Mouse (Mus musculus) spleen, adult 2 months (tissue): ENCODE measurements around the gene Gnpat. TPM values are rescaled to one million over a fixed set of nuclear protein-coding genes. Genes with fewer than 3 reads are reported as not detected.

Experiments
- DNase-seq, 2 experiments: peaks; one replicate each; pipeline versions ENCODE4 v3.0.0 to v3.0.0-alpha.2; 2012 to 2021; ENCODE audit warnings: low spot score in 2 of 2, low read depth in 1 of 2
- H3K27ac ChIP-seq: fragments of 200-500 bp; 2 replicates; pipeline ENCODE4 v1.5.1; 2012; ENCODE audit warnings: low read length, inconsistent platforms; ENCODE audit not compliant: insufficient read depth
- H3K27me3 ChIP-seq: fragments of 200-500 bp; 2 replicates; pipeline ENCODE4 v1.6.1; 2012; ENCODE audit warnings: mild to moderate bottlenecking, moderate library complexity, low read length, inconsistent platforms; ENCODE audit not compliant: control insufficient read depth, insufficient read depth
- H3K36me3 ChIP-seq: fragments of 200-500 bp; 2 replicates; pipeline ENCODE4 v1.6.1; 2012; ENCODE audit warnings: mild to moderate bottlenecking, low read length, inconsistent platforms; ENCODE audit not compliant: control insufficient read depth, insufficient read depth
- H3K4me1 ChIP-seq: fragments of 200-500 bp; 2 replicates; pipeline ENCODE4 v1.6.1; 2011; ENCODE audit warnings: inconsistent platforms; ENCODE audit not compliant: control insufficient read depth, insufficient read depth, insufficient read length
- H3K4me3 ChIP-seq: fragments of 200-500 bp; 2 replicates; pipeline ENCODE4 v1.5.1; 2011; ENCODE audit warnings: mild to moderate bottlenecking, inconsistent platforms; ENCODE audit not compliant: insufficient read depth, insufficient read length; ENCODE audit errors: extremely low read depth
- CTCF ChIP-seq: fragments of 200-500 bp; IDR thresholded peaks from 2 replicates; pipeline ENCODE4 v1.5.1; 2011; ENCODE audit warnings: mild to moderate bottlenecking, inconsistent platforms; ENCODE audit not compliant: insufficient read depth, insufficient read length, insufficient replicate concordance; ENCODE audit errors: extremely low read depth
- POLR2A ChIP-seq: fragments of 200-500 bp; IDR thresholded peaks from 2 replicates; pipeline ENCODE4 v1.6.1; 2011; ENCODE audit warnings: low read depth, low read length, inconsistent platforms
- WGBS: fragments of 180-500 bp; shearing (Covaris S2); methylation state at CpG from one replicate; pipeline ENCODE4 v1.1.7; 2018; 5-methylcytosine and 5-hydroxymethylcytosine counted together
- polyA plus RNA-seq: library from polyadenylated mRNA; depleted of rRNA; stranded (reverse); fragments of >200 nt; gene quantifications from 2 replicates; pipeline ENCODE4 v1.2.3, GENCODE M21; 2012

Gene Gnpat
- polyA plus RNA-seq, 1 experiment: 36.0 TPM

- 5% methylated on average over 31 of the region's 31 CpGs for whole genome bisulfite sequencing
- peaks cover 7% of the 10 kb centered on the region; the same call in 1 of the 2 replicates for H3K4me1 ChIP-seq
- H3K4me3 ChIP-seq: peak overlapping the region; percentile 99
- no peaks in the 10 kb centered on the region for H3K27me3 ChIP-seq
- peak overlapping the region; percentile 67 for H3K27ac ChIP-seq
- DNase-seq: no peak
- peaks cover 34% of the 10 kb centered on the region for H3K36me3 ChIP-seq
- TF ChIP-seq CTCF (no peak), POLR2A (no peak)
These were observed 35.5 kb downstream of the Gnpat start for GRCm38 (mm10) chr8:124898251-124898905.

DNA sequence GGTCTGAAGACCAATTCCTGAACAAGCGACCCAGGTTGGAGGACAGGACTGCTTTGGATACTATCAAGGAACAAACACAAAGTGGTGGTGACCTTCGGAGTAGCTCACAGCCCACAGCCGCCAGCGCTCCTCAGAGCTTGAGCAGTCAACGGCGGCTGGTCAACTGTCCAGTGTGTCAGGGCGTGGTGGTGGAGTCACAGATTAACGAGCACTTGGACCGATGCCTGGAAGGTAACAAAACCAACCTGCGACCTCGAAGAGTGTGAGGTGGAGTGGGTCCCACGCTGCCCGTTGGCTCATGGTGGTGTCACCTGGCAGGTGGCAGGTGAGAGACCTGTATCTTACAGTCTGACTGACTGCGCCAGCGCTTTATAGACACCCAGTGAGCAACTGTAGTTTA, 40.4 kb downstream of the Gnpat start:
- H3K27me3 ChIP-seq: no peaks in the 10 kb centered on the region
- no peak overlapping the region for H3K4me3 ChIP-seq
- H3K27ac ChIP-seq: no peak overlapping the region
- TF ChIP-seq POLR2A: no peak
- no peak for TF ChIP-seq CTCF
- peaks cover 7% of the 10 kb centered on the region; the same call in 1 of the 2 replicates for H3K4me1 ChIP-seq
- WGBS: 97% methylated on average over 15 of the region's 15 CpGs
- no peak for DNase-seq
- H3K36me3 ChIP-seq: peaks cover 43% of the 10 kb centered on the region

GRCm38 (mm10) chr8:124905482-124905881, 42.6 kb downstream of the Gnpat start:
- H3K4me3 ChIP-seq: no peak overlapping the region
- WGBS: 88% methylated on average over 2 of the region's 2 CpGs
- H3K4me1 ChIP-seq: no peaks in the 10 kb centered on the region

DNA sequence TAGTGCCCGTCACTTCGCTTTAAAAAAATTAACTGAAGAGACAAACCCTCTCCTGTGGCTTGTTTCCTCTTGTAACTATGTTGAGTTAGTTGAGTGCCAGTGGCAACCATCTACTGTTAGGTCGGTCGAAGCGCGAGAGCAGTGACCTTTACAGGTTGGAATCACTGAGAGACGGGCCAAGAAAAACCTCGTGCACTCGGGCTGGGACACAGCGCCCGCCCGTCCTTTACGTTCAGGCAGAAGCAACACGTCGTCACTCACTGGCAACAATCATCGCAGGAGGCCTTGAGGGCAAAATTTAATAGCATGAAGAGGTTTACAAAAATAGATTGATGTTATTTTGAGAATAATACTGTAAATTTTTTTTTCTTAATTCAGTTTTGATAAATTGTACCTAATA, 47.1 kb downstream of the Gnpat start:
- H3K36me3 ChIP-seq: peaks cover 25% of the 10 kb centered on the region
- no peaks in the 10 kb centered on the region for H3K4me1 ChIP-seq
- no peaks in the 10 kb centered on the region for H3K27me3 ChIP-seq
- WGBS: 95% methylated on average over 16 of the region's 16 CpGs
- H3K4me3 ChIP-seq: no peak overlapping the region
- H3K27ac ChIP-seq: no peak overlapping the region
- no peak for DNase-seq
- TF ChIP-seq CTCF: no peak
- no peak for TF ChIP-seq POLR2A

More at GRCm38 (mm10) chr8:124905482-124905881, 42.6 kb downstream of the Gnpat start:
- Histone ChIP-seq H3K27me3 (no peaks in the 10 kb centered on the region), H3K27ac (no peak overlapping the region), H3K36me3 (peaks cover 45% of the 10 kb centered on the region)
- no peak for DNase-seq
- TF ChIP-seq CTCF: no peak
- TF ChIP-seq POLR2A: no peak

GRCm38 (mm10) chr8:124910349-124910748, 47.5 kb downstream of the Gnpat start:
- H3K4me1 ChIP-seq: no peaks in the 10 kb centered on the region
- no peak for DNase-seq
- no peak for TF ChIP-seq POLR2A
- TF ChIP-seq CTCF: no peak
- no peaks in the 10 kb centered on the region for H3K27me3 ChIP-seq
- peaks cover 27% of the 10 kb centered on the region for H3K36me3 ChIP-seq
- H3K27ac ChIP-seq: no peak overlapping the region
- H3K4me3 ChIP-seq: no peak overlapping the region
- WGBS: 91% methylated on average over 10 of the region's 10 CpGs

DNA sequence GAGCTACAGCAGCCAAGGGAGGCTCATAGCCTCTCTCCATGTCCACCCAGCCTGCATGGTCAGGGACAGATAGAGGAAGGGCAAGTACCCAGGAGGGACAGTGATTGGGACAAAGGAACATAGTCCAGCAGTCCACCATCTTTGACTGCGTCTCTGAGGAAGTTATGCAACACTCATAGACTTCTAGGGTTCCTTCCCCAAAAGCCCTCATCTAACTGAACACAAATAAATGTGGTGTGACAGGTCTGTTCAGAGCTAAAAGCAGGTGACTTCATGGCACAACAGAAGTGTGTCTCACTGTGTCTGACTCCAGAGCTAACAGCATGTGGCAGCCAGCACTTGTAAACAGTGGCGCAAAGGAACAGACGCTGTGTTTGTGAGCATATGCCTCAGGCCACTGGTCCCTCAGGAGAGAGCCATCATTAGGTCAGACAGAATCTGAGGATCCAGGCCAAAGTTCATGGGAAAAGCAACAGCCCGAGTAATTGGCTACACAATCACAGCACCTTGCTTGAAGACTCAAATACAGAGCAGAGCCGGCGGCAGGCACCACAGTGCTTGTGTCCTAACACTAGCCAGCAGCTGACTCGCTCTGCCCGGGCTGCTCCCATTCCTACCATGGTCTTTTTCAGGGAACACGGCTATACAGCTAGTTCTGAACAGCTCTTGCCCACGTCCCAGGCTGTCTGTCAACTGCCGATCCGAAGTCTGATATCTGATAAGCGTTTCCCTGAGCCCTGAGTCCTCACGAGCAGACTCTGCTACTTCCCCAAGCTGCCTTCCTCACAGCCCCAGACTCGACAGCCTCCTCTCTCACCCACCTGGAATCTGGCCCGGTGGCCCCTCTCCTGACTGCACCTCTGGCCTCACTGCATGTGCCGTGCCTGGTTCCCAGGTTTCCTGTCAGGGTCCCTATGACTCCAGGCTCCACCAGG, 49.4 kb downstream of the Gnpat start:
- H3K4me3 ChIP-seq: no peak overlapping the region
- no peak for TF ChIP-seq CTCF
- TF ChIP-seq POLR2A: no peak
- H3K27ac ChIP-seq: no peak overlapping the region
- whole genome bisulfite sequencing: 79% methylated on average over 17 of the region's 17 CpGs
- no peaks in the 10 kb centered on the region for H3K27me3 ChIP-seq
- H3K36me3 ChIP-seq: peaks cover 21% of the 10 kb centered on the region
- no peaks in the 10 kb centered on the region for H3K4me1 ChIP-seq
- no peak for DNase-seq
